Mouse (Mus musculus): ENCODE measurements at regions not wholly inside any gene's neighbourhood (a gene's known extent, or its start where the extent isn't known, plus 50 kb on each side); places are given as distances from the start of the nearest gene placed in this dataset.

DNA sequence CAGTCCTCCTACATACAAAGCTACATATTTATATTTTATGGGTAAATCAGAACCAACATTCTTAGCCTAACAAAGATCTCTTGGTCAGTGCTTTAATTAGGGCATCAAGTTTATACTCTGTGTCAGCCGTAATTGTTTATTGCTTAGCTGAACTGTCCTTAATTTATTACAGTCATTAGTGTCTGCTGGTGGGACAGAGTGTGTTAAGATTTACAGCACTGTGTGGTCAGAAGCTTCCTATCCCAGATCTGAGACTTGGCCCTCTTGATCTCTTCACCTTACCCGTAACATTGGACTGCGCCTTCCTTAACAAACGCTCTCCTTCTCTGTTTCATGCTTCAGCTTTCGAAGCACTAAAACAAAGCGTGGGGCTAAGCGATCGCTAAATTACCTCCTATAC is 75.9 kb downstream of the Ccdc54 start:
- Histone ChIP-seq H3K4me1 (ENCODE audit: control insufficient read depth) (no peaks in the 10 kb centered on the region), H3K9me3 (ENCODE audit: control insufficient read depth, low read length) (no peaks in the 10 kb centered on the region), H3K27me3 (ENCODE audit: control insufficient read depth) (no peaks in the 10 kb centered on the region), H3K4me3 (replicated peaks) (no peak overlapping the region), H3K36me3 (ENCODE audit: control insufficient read depth) (no peaks in the 10 kb centered on the region)
- TF ChIP-seq GATA1 (IDR thresholded peaks at IDR 0.05; ENCODE audit: low read length) = no peak
- no peak for TF ChIP-seq TAL1 (IDR thresholded peaks at IDR 0.05; ENCODE audit: low read length)

GRCm38 (mm10) chr16:50512080-50512479 is 78.9 kb downstream of the Ccdc54 start:
- no peaks in the 10 kb centered on the region for H3K4me1 ChIP-seq (ENCODE audit: control insufficient read depth)
- H3K27me3 ChIP-seq (ENCODE audit: control insufficient read depth) = no peaks in the 10 kb centered on the region
- no peak for TF ChIP-seq GATA1 (IDR thresholded peaks at IDR 0.05; ENCODE audit: low read length)
- no peak for TF ChIP-seq TAL1 (IDR thresholded peaks at IDR 0.05; ENCODE audit: low read length)
- no peaks in the 10 kb centered on the region for H3K9me3 ChIP-seq (ENCODE audit: control insufficient read depth, low read length)
- no peaks in the 10 kb centered on the region for H3K36me3 ChIP-seq (ENCODE audit: control insufficient read depth)
- no peak overlapping the region for H3K4me3 ChIP-seq (replicated peaks)

GRCm38 (mm10) chr16:50509529-50509895 is 77.3 kb upstream of the Bbx start:
- H3K27me3 ChIP-seq (ENCODE audit: control insufficient read depth) = no peaks in the 10 kb centered on the region
- H3K36me3 ChIP-seq (ENCODE audit: control insufficient read depth) = no peaks in the 10 kb centered on the region
- H3K9me3 ChIP-seq (ENCODE audit: control insufficient read depth, low read length) = no peaks in the 10 kb centered on the region
- no peak overlapping the region for H3K4me3 ChIP-seq (replicated peaks)
- no peaks in the 10 kb centered on the region for H3K4me1 ChIP-seq (ENCODE audit: control insufficient read depth)
- no peak for TF ChIP-seq GATA1 (IDR thresholded peaks at IDR 0.05; ENCODE audit: low read length)
- TF ChIP-seq TAL1 (IDR thresholded peaks at IDR 0.05; ENCODE audit: low read length) = no peak

- no peaks in the 10 kb centered on the region for H3K4me1 ChIP-seq (ENCODE audit: control insufficient read depth)
- no peaks in the 10 kb centered on the region for H3K27me3 ChIP-seq (ENCODE audit: control insufficient read depth)
- H3K9me3 ChIP-seq (ENCODE audit: control insufficient read depth, low read length) = no peaks in the 10 kb centered on the region
- H3K36me3 ChIP-seq (ENCODE audit: control insufficient read depth) = no peaks in the 10 kb centered on the region
- H3K4me3 ChIP-seq (replicated peaks) = no peak overlapping the region
- TF ChIP-seq GATA1 (IDR thresholded peaks at IDR 0.05; ENCODE audit: low read length) = no peak
Measured at GRCm38 (mm10) chr16:50508673-50509528, 76.7 kb upstream of the Bbx start.

GRCm38 (mm10) chr16:50504619-50505018 is 72.4 kb upstream of the Bbx start:
- TF ChIP-seq TAL1 (IDR thresholded peaks at IDR 0.05; ENCODE audit: low read length) (no peak), GATA1 (IDR thresholded peaks at IDR 0.05; ENCODE audit: low read length) (no peak)
- Histone ChIP-seq H3K9me3 (ENCODE audit: control insufficient read depth, low read length) (no peaks in the 10 kb centered on the region), H3K4me1 (ENCODE audit: control insufficient read depth) (no peaks in the 10 kb centered on the region), H3K27me3 (ENCODE audit: control insufficient read depth) (no peaks in the 10 kb centered on the region), H3K36me3 (ENCODE audit: control insufficient read depth) (no peaks in the 10 kb centered on the region), H3K4me3 (replicated peaks) (no peak overlapping the region)

DNA sequence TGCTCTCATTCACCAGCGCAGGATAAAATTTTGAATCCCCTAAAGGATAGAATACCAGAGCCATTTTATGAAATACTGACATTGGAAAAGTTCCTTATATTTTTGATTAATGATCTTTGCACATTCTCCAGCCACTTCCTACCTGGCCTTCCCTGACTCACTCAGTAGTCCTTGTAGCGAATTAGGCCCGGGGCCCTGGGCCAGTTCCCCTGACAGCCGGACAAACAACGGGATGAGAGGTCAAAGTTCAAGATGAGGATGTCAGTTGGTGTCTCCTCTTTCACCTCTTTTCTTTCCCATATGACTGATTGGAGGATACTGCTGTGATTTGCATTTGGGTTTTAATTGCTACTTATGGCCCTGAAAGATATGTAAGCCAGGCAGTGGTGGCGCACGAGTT is 66.7 kb upstream of the Bbx start:
- Histone ChIP-seq H3K36me3 (ENCODE audit: control insufficient read depth) (no peaks in the 10 kb centered on the region), H3K27me3 (ENCODE audit: control insufficient read depth) (no peaks in the 10 kb centered on the region), H3K4me3 (replicated peaks) (no peak overlapping the region), H3K4me1 (ENCODE audit: control insufficient read depth) (no peaks in the 10 kb centered on the region), H3K9me3 (ENCODE audit: control insufficient read depth, low read length) (no peaks in the 10 kb centered on the region)
- TF ChIP-seq GATA1 (IDR thresholded peaks at IDR 0.05; ENCODE audit: low read length) = no peak
- TF ChIP-seq TAL1 (IDR thresholded peaks at IDR 0.05; ENCODE audit: low read length) = no peak

- H3K27me3 ChIP-seq (ENCODE audit: control insufficient read depth) = no peaks in the 10 kb centered on the region
- no peaks in the 10 kb centered on the region for H3K36me3 ChIP-seq (ENCODE audit: control insufficient read depth)
Measured at GRCm38 (mm10) chr16:50493662-50494061, 61.5 kb upstream of the Bbx start.

DNA sequence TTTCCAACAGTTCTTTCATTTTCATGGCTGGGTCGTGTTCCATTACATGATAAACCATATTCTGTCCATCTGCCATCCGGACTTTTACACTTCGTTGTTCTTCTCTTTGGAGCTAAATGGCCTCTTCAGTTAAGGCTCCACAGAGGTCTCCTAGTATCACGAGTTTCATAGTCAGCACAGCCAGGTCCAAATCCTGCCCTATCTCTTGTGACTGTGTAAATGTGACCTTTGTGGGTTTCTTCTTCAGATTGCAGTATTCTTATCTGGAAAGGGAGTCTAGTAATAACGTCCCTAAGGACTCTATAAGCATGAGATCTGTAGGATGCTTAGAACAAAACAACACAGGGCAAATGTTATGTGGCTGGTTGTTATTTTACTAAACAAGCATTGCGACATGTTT is 57.1 kb upstream of the Bbx start:
- H3K9me3 ChIP-seq (ENCODE audit: control insufficient read depth, low read length) = no peaks in the 10 kb centered on the region
- H3K4me1 ChIP-seq (ENCODE audit: control insufficient read depth) = no peaks in the 10 kb centered on the region
- H3K36me3 ChIP-seq (ENCODE audit: control insufficient read depth) = no peaks in the 10 kb centered on the region
- H3K27me3 ChIP-seq (ENCODE audit: control insufficient read depth) = no peaks in the 10 kb centered on the region
- H3K4me3 ChIP-seq (replicated peaks) = no peak overlapping the region
- TF ChIP-seq TAL1 (IDR thresholded peaks at IDR 0.05; ENCODE audit: low read length) (no peak), GATA1 (IDR thresholded peaks at IDR 0.05; ENCODE audit: low read length) (no peak)

More at GRCm38 (mm10) chr16:50493662-50494061, 61.5 kb upstream of the Bbx start:
- no peaks in the 10 kb centered on the region for H3K4me1 ChIP-seq (ENCODE audit: control insufficient read depth)
- H3K4me3 ChIP-seq (replicated peaks) = no peak overlapping the region
- no peaks in the 10 kb centered on the region for H3K9me3 ChIP-seq (ENCODE audit: control insufficient read depth, low read length)
- no peak for TF ChIP-seq GATA1 (IDR thresholded peaks at IDR 0.05; ENCODE audit: low read length)
- no peak for TF ChIP-seq TAL1 (IDR thresholded peaks at IDR 0.05; ENCODE audit: low read length)

GRCm38 (mm10) chr16:50482360-50482786 is 50.2 kb upstream of the Bbx start:
- no peak overlapping the region for H3K4me3 ChIP-seq (replicated peaks)

More at GRCm38 (mm10) chr16:50482360-50482786, 50.2 kb upstream of the Bbx start:
- no peaks in the 10 kb centered on the region for H3K36me3 ChIP-seq (ENCODE audit: control insufficient read depth)
- H3K27me3 ChIP-seq (ENCODE audit: control insufficient read depth) = 0 out of 2 replicates have a peak, but pooled peaks cover 3% of the 10 kb centered on the region
- no peaks in the 10 kb centered on the region for H3K4me1 ChIP-seq (ENCODE audit: control insufficient read depth)
- TF ChIP-seq GATA1 (IDR thresholded peaks at IDR 0.05; ENCODE audit: low read length) = no peak
- no peak for TF ChIP-seq TAL1 (IDR thresholded peaks at IDR 0.05; ENCODE audit: low read length)
- no peaks in the 10 kb centered on the region for H3K9me3 ChIP-seq (ENCODE audit: control insufficient read depth, low read length)

Data from erythroblast, embryonic 14.5 days (primary cell).